Mouse (Mus musculus) gastrocnemius, postnatal 25 days (tissue): ENCODE results near the gene Tmem239. TPM values are rescaled to one million over a fixed set of nuclear protein-coding genes. Genes with fewer than 3 reads are reported as not detected.

Experiments used
- DNase-seq: peaks from one replicate; pipeline ENCODE4 v3.0.0; 2022
- total RNA-seq, 2 experiments: library from RNA; stranded (reverse); gene quantifications; 1 replicate in 1 of 2; 2 replicates in 1 of 2; pipeline ENCODE4 v1.2.3; 2021

Tmem239 gene
- total RNA-seq, 2 experiments from 2014 or later, result not detected

- no peak for DNase-seq
Measured at GRCm38 (mm10) chr2:130451086-130451726, 44.9 kb downstream of the Tmem239 start.

DNA sequence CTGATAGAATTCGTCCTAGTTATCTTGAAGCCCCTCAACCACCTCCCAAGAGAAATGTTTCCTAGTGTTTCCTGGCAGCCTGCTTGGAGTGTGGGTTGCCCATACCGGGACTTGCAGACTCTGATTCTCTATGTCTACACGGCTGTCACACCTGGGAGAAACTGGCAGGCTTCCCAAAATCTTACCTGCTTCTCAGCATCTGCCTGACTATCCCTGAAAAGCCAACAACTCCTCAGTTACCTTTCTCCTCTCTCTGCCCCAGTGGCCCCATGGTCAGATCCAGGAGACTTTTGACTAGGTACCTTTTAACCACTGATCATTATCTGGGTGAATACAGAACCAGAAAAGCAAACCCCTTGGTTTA, 45.4 kb downstream of the Tmem239 start:
- DNase-seq, result no peak

DNA sequence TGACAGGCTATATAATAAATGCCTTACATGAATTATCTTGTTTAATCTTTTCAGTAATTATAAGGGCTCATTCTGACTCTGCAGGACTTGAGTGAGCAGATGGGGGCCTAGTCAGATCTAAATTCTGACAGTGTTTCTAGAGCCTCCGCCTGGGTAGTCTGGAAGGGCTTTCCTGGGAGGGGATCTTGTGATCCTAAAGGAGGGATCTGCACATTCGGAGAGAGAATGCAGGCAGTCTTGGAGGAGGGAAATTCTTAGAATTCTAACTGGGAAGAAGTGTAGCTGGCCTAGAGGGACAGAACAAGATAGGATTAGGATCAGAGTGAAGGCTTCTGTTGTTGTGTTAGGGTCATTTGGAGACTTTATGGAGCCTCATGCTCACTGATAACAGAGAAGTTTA, 46.0 kb downstream of the Tmem239 start:
- no peak for DNase-seq

DNA sequence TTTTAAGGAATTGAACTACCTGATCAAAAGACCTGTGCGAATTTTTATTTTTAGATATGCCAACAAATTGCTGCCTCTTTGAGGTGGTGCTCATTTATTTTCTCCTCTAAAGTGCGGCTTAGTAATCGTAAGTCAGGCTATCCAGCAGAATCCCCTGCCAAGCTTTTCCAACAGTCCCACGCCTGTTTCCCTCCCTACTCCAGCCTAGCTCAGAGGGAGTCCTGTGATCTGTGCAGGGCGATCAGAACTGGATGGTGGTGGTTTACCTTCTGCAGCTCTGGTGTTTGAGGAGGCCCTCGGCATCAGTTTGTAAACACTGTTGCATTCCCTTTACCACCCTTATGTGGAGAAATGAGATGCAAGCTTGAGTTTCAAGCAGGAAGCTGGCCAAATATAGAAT, 47.1 kb downstream of the Tmem239 start:
- no peak for DNase-seq

DNA sequence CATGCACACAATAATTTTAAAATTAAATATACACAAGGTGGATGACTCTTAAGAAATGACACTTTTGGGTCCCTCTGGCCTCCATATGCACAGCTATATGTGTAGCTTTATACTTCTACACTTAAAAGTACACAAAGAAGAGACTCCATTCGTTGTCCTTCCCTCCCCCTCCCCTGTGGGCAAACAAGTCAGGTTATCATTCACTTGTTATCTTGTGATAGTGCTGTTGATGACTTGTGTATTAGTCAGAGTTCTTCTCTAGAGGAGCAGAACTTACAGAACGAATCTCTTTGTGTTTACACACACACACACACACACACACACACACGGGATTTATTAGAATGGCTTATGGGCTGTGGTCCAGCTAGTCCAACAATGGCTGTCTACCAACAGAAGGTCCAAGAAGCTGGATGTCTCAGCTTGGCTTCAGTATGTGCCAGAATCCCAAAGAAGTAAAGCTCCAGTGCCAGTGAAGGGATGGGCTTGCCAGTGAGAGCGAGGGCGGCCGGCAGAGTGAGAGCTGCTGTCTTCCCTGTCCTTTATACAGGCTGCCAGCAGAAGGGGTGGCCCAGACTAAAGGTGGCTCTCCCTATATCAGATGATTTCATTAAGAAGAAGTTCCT, 48.6 kb downstream of the Tmem239 start:
- no peak for DNase-seq

Other genes starting within 250 kb of the Tmem239 start
- gene Snrpb, start 227.1 kb upstream of the Tmem239 start, total RNA-seq, result 100 to 1,000 TPM; 118 to 122 TPM
- not detected for gene Tmc2, start 211.3 kb upstream of the Tmem239 start, total RNA-seq
- gene Nop56, start 132.0 kb upstream of the Tmem239 start, total RNA-seq, result 10 to 100 TPM; 31.3 to 33.0 TPM
- gene Idh3b, start 121.9 kb upstream of the Tmem239 start, total RNA-seq, result 100 to 1,000 TPM; 461 to 484 TPM
- gene Ebf4, start 111.3 kb upstream of the Tmem239 start, total RNA-seq, result under 1 TPM; 0.19 to 0.49 TPM
- 1 to 10 TPM; 1.8 to 5.7 TPM for gene Cpxm1, start 8.9 kb upstream of the Tmem239 start, total RNA-seq
- not detected for gene Gm28372, start 1.2 kb upstream of the Tmem239 start, total RNA-seq
- not detected for gene 1700020A23Rik, start 1.2 kb upstream of the Tmem239 start, total RNA-seq
- 10 to 100 TPM; 16.2 to 16.8 TPM for gene Vps16, start 17.9 kb downstream of the Tmem239 start, total RNA-seq
- gene Pced1a, start 18.2 kb downstream of the Tmem239 start, total RNA-seq, result 1 to 10 TPM; 3.8 to 4.5 TPM
- gene Ptpra, start 43.8 kb downstream of the Tmem239 start, total RNA-seq, result 10 to 100 TPM; 17.3 to 21.4 TPM
- gene Mrps26, start 157.3 kb downstream of the Tmem239 start, total RNA-seq, result 10 to 100 TPM; 44.9 to 45.0 TPM
- not detected for gene Oxt, start 169.7 kb downstream of the Tmem239 start, total RNA-seq
- not detected for gene Avp, start 176.1 kb downstream of the Tmem239 start, total RNA-seq
- 1 to 10 TPM; 5.0 to 6.4 TPM for gene Fastkd5, start 223.5 kb downstream of the Tmem239 start, total RNA-seq
- 1 to 10 TPM; 3.3 to 3.8 TPM for gene Ubox5, start 223.6 kb downstream of the Tmem239 start, total RNA-seq
- gene Lzts3, start 236.3 kb downstream of the Tmem239 start, total RNA-seq, result 1 to 10 TPM; 2.1 to 2.4 TPM